Mouse (Mus musculus) lung, embryonic 16.5 days (tissue): ENCODE data around the gene Zp3. TPM values are rescaled to one million over a fixed set of nuclear protein-coding genes. Genes with fewer than 3 reads are reported as not detected.
A peak's percentile ranks its signal among the peaks of the same experiment; 100 is the strongest.

ENCODE experiments used
- ATAC-seq: fragments of 200-750 bp; cut with Nextera tagmentation; 2 replicates; pipeline ENCODE4 v1.8.0; 2017; ENCODE audit warnings: low read depth, mild to moderate bottlenecking, moderate library complexity
- H3K27ac ChIP-seq: fragments of 300-500 bp; sonication (generic); 2 replicates; pipeline ENCODE4 v1.5.1; 2014; ENCODE audit warnings: mild to moderate bottlenecking, control low read depth, low read length
- H3K27me3 ChIP-seq: fragments of 300-500 bp; sonication (generic); 2 replicates; pipeline ENCODE4 v1.6.1; 2014; ENCODE audit warnings: low read depth, low read length, mixed read lengths; ENCODE audit not compliant: control insufficient read depth, insufficient read depth
- H3K36me3 ChIP-seq: fragments of 300-500 bp; sonication (generic); 2 replicates; pipeline ENCODE4 v1.6.1; 2014; ENCODE audit warnings: low read length; ENCODE audit not compliant: control insufficient read depth, insufficient read depth
- H3K4me1 ChIP-seq: fragments of 300-500 bp; sonication (generic); replicated peaks from 2 replicates; pipeline ENCODE4 v1.6.1; 2014; ENCODE audit warnings: low read length, mixed read lengths; ENCODE audit not compliant: control insufficient read depth, insufficient read depth
- H3K4me2 ChIP-seq: fragments of 300-500 bp; sonication (generic); 2 replicates; pipeline ENCODE4 v1.6.1; 2014; ENCODE audit warnings: low read depth, low read length, control low read depth
- H3K4me3 ChIP-seq: fragments of 300-500 bp; sonication (generic); 2 replicates; pipeline ENCODE4 v1.5.1; 2014; ENCODE audit warnings: mild to moderate bottlenecking, low read length, control low read depth
- H3K9ac ChIP-seq: fragments of 300-500 bp; sonication (generic); 2 replicates; pipeline ENCODE4 v1.6.1; 2014; ENCODE audit warnings: low read length, control low read depth
- H3K9me3 ChIP-seq: fragments of 300-500 bp; sonication (generic); 2 replicates; pipeline ENCODE4 v1.6.1; 2016; ENCODE audit warnings: low read length; ENCODE audit not compliant: control insufficient read depth
- WGBS: fragments of 180-500 bp; shearing (Covaris S2); extraction: QIAGEN DNeasy Blood & Tissue Kit; methylation state at CpG from one replicate; pipeline ENCODE4 v1.1.7; 2014; 5-methylcytosine and 5-hydroxymethylcytosine counted together
- polyA plus RNA-seq: library from polyadenylated mRNA; unstranded; fragments of >200 nt; fragmentation: Nextera tagmentation; extraction: Ambion mirVana; gene quantifications from 2 replicates; pipeline ENCODE4 v1.2.1, GENCODE M21; 2015

The Zp3 gene
- polyA plus RNA-seq, 1 experiment from 2014 or later: 0.19 TPM

DNA sequence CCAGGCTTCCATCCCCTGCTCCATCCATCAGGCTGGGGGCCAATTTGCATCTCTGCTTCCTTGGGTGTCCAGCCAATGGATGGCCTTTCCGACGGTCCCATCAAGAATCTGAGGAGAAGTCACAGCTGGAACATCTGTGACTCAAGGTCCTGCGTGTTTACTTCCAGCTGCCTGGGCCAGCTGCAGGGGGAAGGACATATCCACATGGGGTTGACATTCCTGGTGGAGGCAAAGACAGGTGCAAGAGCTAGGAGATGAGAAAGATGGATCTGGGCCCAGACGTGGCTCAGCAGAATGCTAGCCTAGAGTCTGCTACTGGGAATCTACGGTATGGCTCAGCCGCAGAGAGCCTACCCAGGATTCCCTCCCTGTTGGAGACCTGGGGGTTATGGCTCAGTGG lies 9.7 kb upstream of the Zp3 start:
- no peaks in the 10 kb centered on the region for H3K36me3 ChIP-seq
- no peaks in the 10 kb centered on the region for H3K27me3 ChIP-seq
- no peak for ATAC-seq
- WGBS: 73% methylated on average over 6 of the region's 6 CpGs
- H3K9ac ChIP-seq: no peak overlapping the region
- no peak overlapping the region for H3K4me2 ChIP-seq
- H3K4me1 ChIP-seq: peaks cover 3% of the 10 kb centered on the region; the same call in 1 of the 2 replicates
- H3K4me3 ChIP-seq: no peak overlapping the region
- H3K27ac ChIP-seq: no peak overlapping the region
- H3K9me3 ChIP-seq: no peaks in the 10 kb centered on the region

- Histone ChIP-seq H3K27me3 (no peaks in the 10 kb centered on the region), H3K4me3 (no peak overlapping the region), H3K9ac (no peak overlapping the region), H3K27ac (no peak overlapping the region), H3K36me3 (no peaks in the 10 kb centered on the region), H3K4me2 (no peak overlapping the region), H3K9me3 (no peaks in the 10 kb centered on the region), H3K4me1 (no peaks in the 10 kb centered on the region)
- WGBS: 72% methylated on average over 7 of the region's 7 CpGs
- no peak for ATAC-seq
Observed at GRCm38 (mm10) chr5:135971876-135972275, 8.0 kb upstream of the Zp3 start.

DNA sequence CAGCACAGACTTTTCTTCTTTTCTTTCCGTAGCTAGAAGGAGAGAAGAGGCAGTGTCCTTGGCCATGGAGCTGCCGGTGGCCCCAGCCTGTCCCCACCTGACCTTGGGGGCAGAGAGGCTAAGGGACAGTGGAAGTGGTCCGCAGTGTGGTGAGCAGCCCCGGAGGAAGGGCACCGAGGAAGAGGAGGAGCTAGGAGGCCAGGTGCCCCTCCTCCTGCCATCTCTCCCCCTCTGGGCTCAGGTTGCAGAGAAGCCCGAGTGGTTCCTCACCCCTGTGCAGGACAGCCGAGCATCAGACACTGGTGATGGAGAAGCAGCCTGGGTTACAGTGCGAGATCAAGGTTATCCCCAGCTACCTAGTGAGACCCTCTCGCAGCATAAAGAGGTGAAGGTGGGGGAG lies 5.5 kb upstream of the Zp3 start, which contains the start of gene Ssc4d:
Ssc4d (minus strand) TSS at position 167 of the 400 bp plus-strand sequence.
- Histone ChIP-seq H3K4me3 (no peak within 1 kb of the TSS; the same call in 1 of the 2 replicates), H3K9me3 (no peaks in the 10 kb centered on the region), H3K9ac (no peak within 1 kb of the TSS), H3K27ac (no peak within 1 kb of the TSS), H3K36me3 (no peaks in the 10 kb centered on the region), H3K4me2 (no peak within 1 kb of the TSS), H3K4me1 (no peaks in the 10 kb centered on the region), H3K27me3 (no peaks in the 10 kb centered on the region)
- 15% methylated on average over 9 of the region's 9 CpGs for WGBS
- 0 out of 2 replicates have a peak, but pooled peaks have one; percentile 20 for ATAC-seq

- WGBS: 87% methylated on average over 8 of the region's 8 CpGs
- Histone ChIP-seq H3K4me2 (no peak overlapping the region), H3K36me3 (no peaks in the 10 kb centered on the region), H3K9me3 (no peaks in the 10 kb centered on the region), H3K4me1 (no peaks in the 10 kb centered on the region), H3K27me3 (no peaks in the 10 kb centered on the region), H3K9ac (no peak overlapping the region), H3K4me3 (no peak overlapping the region), H3K27ac (no peak overlapping the region)
- no peak for ATAC-seq
Observed at GRCm38 (mm10) chr5:135975893-135976668, 3.8 kb upstream of the Zp3 start.

GRCm38 (mm10) chr5:135979381-135979780 lies 518 bp upstream of the Zp3 start:
- ATAC-seq: no peak
- H3K4me2 ChIP-seq: no peak overlapping the region
- no peak overlapping the region for H3K4me3 ChIP-seq
- WGBS: 74% methylated on average over 5 of the region's 5 CpGs
- no peak overlapping the region for H3K27ac ChIP-seq
- H3K9me3 ChIP-seq: no peaks in the 10 kb centered on the region
- no peaks in the 10 kb centered on the region for H3K27me3 ChIP-seq
- H3K36me3 ChIP-seq: no peaks in the 10 kb centered on the region
- H3K4me1 ChIP-seq: no peaks in the 10 kb centered on the region
- no peak overlapping the region for H3K9ac ChIP-seq

DNA sequence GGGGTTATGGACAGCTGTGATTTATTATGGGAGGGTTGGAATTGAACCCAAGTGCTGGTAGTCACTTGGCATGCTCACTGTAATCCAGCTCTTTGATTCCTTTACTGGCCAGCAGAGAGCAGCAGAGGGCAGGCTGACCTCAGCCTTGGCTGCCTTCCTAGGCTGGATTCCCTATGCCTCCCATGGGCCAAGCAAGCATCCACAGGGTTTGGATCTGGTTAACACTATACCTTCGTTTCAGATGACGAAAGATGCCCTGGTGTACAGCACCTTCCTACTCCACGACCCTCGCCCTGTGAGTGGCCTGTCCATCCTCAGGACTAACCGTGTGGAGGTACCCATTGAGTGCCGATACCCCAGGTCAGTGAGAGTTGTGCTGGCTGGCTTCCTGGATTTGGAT lies 2.5 kb downstream of the Zp3 start:
- no peaks in the 10 kb centered on the region for H3K4me1 ChIP-seq
- no peaks in the 10 kb centered on the region for H3K27me3 ChIP-seq
- no peak overlapping the region for H3K4me2 ChIP-seq
- ATAC-seq: peak; percentile 69
- no peak overlapping the region for H3K9ac ChIP-seq
- H3K36me3 ChIP-seq: no peaks in the 10 kb centered on the region
- H3K9me3 ChIP-seq: no peaks in the 10 kb centered on the region
- 27% methylated on average over 6 of the region's 6 CpGs for WGBS
- no peak overlapping the region for H3K27ac ChIP-seq
- no peak overlapping the region for H3K4me3 ChIP-seq

GRCm38 (mm10) chr5:135984546-135985044 lies 4.7 kb downstream of the Zp3 start:
- no peak overlapping the region for H3K4me3 ChIP-seq
- H3K27me3 ChIP-seq: no peaks in the 10 kb centered on the region
- ATAC-seq: no peak
- H3K27ac ChIP-seq: no peak overlapping the region
- WGBS: 60% methylated on average over 6 of the region's 6 CpGs
- H3K36me3 ChIP-seq: no peaks in the 10 kb centered on the region
- no peaks in the 10 kb centered on the region for H3K4me1 ChIP-seq
- H3K4me2 ChIP-seq: no peak overlapping the region
- H3K9ac ChIP-seq: no peak overlapping the region
- H3K9me3 ChIP-seq: no peaks in the 10 kb centered on the region

GRCm38 (mm10) chr5:135987248-135987647 lies 7.3 kb downstream of the Zp3 start:
- Histone ChIP-seq H3K27me3 (no peaks in the 10 kb centered on the region), H3K9me3 (no peaks in the 10 kb centered on the region), H3K4me3 (no peak overlapping the region), H3K9ac (no peak overlapping the region), H3K27ac (no peak overlapping the region), H3K4me2 (no peak overlapping the region), H3K4me1 (no peaks in the 10 kb centered on the region), H3K36me3 (no peaks in the 10 kb centered on the region)
- WGBS: 46% methylated on average over 11 of the region's 11 CpGs
- no peak for ATAC-seq

- Histone ChIP-seq H3K9ac (no peak overlapping the region), H3K27me3 (no peaks in the 10 kb centered on the region), H3K9me3 (no peaks in the 10 kb centered on the region), H3K4me3 (no peak overlapping the region), H3K4me1 (peaks cover 4% of the 10 kb centered on the region), H3K4me2 (no peak overlapping the region), H3K27ac (no peak overlapping the region), H3K36me3 (no peaks in the 10 kb centered on the region)
- 71% methylated on average over 5 of the region's 5 CpGs for WGBS
- no peak for ATAC-seq
Observed at GRCm38 (mm10) chr5:135990601-135991000, 10.7 kb downstream of the Zp3 start.
